In the genomic region with DNA sequence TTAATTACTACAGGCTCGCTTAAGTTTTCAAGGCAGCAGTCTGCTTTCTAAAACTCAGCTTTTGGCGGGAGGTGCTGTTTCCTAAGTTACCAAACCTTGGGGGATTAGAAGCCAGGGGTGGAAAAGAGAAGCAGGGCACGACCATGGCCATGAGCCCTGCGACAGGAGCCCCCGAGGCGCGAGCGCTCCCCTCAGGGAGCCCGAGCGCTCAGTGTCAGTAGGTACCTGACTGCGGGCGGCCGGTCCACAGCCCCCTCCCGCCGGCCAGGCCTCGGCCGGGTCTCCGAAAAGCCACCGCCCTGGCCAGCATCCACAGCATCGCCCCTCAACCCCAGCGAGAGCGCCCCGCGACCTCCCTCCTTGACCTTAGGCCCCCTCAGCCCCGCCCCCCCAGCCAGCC, we compare ENCODE assay signal across 1 mouse cellular context.
TF ChIP-seq lines count a peak whose summit lies in the region.

No protein-coding gene starts in this region.

TF ChIP-seq in CH12.LX, 34 proteins besides CTCF, POLR2A, EP300 and RAD21 (continued from another document):
- no peak for TF ChIP-seq USF1 (IDR thresholded peaks at IDR 0.05; ENCODE audit: low read depth, low read length)
- no peak for TF ChIP-seq PAX5 (IDR thresholded peaks at IDR 0.05; ENCODE audit: low read length)
- TF ChIP-seq MYC (IDR thresholded peaks at IDR 0.05; ENCODE audit: low read depth, low read length), result no peak
- no peak for TF ChIP-seq SMC3 (IDR thresholded peaks at IDR 0.05; ENCODE audit: low read depth, low read length)
- TF ChIP-seq ZKSCAN1 (IDR thresholded peaks at IDR 0.05; ENCODE audit: borderline replicate concordance, low read depth, low read length), result no peak
- TF ChIP-seq ZMIZ1 (IDR thresholded peaks at IDR 0.05; ENCODE audit: low read depth, low read length), result no peak
- TF ChIP-seq GABPA (IDR thresholded peaks at IDR 0.05; ENCODE audit: insufficient replicate concordance, low read depth, low read length), result no peak
- no peak for TF ChIP-seq POLR2AphosphoS2 (IDR thresholded peaks at IDR 0.05; ENCODE audit: low read depth, low read length)
